Mouse (Mus musculus) layer of hippocampus, adult 2 months (tissue): ENCODE data around the gene Zfp771. TPM values are rescaled to one million over a fixed set of nuclear protein-coding genes. Genes with fewer than 3 reads are reported as not detected.

Experiments used
- DNase-seq, 2 experiments: peaks; one replicate each; pipeline ENCODE4 v3.0.0; 2022; ENCODE audit warnings: low spot score in 2 of 2
- H3K27ac ChIP-seq: fragments of 200-600 bp; 2 replicates; pipeline ENCODE4 v1.8.1; 2022
- H3K4me3 ChIP-seq: fragments of 200-600 bp; 2 replicates; pipeline ENCODE4 v1.8.1; 2022; ENCODE audit warnings: mild to moderate bottlenecking
- CTCF ChIP-seq: fragments of 200-600 bp; conservative IDR thresholded peaks from 2 replicates; pipeline ENCODE4 v1.8.1; 2022; ENCODE audit warnings: antibody characterized with exemption, mild to moderate bottlenecking, moderate library complexity
- total RNA-seq, 2 experiments: library from RNA; stranded (reverse); gene quantifications; 2 replicates each; pipeline ENCODE4 v1.2.3; 2021

Zfp771 gene
- total RNA-seq, 2 experiments from 2014 or later: 68.3 to 69.2 TPM

DNA sequence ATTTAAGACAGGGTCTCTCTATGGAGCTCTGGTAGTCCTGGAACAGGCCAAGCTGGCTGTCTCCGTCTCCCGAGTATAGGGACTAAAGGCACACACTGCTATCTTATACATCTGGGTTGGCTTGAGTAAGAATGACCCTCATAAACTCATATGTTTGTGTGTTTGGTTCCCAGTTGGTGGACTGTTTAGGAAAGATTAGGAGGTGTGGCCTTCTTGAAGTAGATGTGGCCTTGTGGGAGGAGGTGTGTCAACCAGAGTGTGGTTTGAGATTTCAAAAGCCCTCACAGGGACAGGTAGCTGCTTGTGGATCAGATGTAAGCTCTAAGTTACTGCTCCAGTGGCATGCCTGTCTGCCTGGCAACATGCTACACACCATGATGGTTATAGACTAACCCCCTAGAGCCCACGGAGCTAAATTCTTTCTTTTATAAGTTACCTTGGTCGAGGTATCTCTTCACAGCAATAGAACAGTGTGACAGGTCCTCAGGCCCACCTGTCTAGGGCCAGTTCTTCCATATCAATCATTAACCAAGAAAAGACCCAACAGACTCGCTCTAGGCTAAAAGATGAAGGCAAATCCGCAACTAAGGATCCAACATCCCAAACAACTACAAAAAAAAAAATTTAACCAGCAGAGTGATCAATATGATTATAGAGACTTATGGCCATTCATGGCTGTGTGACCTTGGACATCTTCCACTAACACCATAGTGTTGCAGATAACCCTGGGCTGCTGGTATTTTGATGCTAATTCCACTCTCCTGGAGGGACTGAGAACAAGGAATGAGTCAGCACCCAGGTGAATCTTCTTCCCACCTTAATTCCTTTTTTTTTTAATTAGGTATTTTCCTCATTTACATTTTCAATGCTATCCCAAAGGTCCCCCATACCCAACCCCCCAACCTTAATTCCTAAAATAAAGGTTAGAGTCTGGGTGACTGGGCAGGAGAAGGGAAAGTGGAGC lies 20.3 kb upstream of the Zfp771 start:
- H3K4me3 ChIP-seq: no peak overlapping the region
- no peak overlapping the region for H3K27ac ChIP-seq
- TF ChIP-seq CTCF: no peak
- no peak for DNase-seq

DNA sequence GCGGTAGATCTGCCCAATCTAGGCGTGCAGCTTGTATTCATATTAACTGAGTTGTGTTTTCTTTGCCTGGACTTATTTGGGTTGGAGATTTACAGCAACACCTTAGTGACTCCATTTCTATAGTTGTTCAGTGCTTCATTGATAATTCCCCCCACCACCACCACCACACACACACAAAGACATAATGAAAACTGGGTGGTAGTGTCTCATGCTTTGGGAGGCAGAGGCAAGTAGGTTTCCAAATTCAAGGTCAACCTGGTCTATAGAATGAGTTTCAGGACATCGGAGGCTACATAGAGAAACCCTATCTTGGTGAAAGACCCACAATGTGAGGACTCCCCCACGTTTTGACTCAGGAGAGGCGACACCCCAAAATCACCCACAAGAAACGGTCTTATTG lies 19.5 kb upstream of the Zfp771 start:
- TF ChIP-seq CTCF: no peak
- Histone ChIP-seq H3K4me3 (no peak overlapping the region), H3K27ac (no peak overlapping the region)
- DNase-seq: no peak

DNA sequence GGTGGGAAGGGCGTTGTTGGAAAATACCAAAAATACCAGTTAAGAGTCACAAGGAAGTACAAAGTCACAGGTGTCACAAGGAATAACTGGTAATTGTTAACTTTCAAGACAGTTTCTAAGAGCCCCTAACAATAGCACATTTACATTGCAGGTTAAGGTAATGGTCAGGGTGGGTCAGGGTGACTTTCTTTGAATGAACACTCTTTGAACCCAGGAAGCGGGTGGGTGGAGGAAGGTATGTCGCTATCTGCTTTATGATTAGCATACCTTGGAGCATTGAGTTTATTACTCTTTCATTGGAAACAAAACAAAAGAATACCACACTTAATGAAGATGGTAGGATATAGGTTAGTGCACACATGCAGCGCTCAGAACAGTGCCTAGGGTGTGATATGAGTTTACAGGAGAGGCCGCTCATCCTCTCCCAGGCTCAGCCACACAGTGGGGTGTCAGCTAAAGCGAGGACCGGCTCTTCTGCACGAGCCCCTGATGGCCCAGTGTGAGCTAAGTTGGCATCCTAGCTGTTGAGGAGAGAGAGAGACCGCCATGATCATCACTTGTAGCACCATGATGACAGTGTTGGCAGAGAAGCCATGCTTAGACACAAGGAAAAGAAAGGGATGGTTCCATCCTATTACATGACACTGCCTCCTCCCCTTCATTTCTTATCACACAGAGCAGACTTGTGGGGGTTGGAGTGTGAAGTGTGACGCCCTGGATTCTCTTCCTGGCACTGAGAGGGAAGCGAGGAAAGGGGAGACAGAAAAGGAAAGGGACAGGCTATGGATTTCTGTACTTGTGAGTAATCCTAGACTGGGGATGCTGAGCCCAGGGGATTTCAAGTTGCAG lies 18.7 kb upstream of the Zfp771 start:
- Histone ChIP-seq H3K27ac (no peak overlapping the region), H3K4me3 (no peak overlapping the region)
- DNase-seq: no peak
- no peak for TF ChIP-seq CTCF

DNA sequence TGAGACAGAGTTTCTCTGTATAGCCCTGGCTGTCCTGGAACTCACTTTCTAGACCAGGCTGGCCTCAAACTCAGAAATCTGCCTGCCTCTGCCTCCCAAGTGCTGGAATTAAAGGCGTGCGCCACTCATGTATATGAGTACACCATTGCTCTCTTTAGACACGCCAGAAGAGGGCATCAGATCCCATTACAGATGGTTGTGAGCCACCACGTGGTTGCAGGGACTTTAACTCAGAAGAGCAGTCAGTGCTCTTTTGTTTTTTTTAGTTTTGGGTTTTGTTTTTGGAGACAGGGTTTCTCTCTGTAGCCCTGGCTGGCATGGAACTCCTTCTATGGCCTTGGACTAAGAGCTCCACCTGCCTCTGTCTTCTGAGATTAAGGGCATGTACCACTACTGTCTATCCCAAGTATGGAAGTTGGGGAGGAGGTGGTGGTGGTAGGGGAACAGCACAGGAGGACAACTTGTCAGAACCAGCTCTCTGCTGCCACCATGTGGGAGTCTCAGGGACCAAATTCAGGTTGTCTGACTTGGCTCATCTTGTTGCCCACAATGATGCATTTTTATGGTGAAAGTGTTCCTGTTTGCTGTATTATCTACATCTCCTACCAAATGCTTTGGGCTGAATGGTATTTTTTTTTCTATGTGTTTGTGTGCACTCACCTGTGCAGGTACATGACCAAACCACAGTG lies 15.3 kb upstream of the Zfp771 start:
- H3K4me3 ChIP-seq: no peak overlapping the region
- DNase-seq: peak; percentile 81 to 89
- H3K27ac ChIP-seq: 0 out of 2 replicates have a peak overlapping the region, but pooled peaks have one; percentile 11
- peak; percentile 91 for TF ChIP-seq CTCF

DNA sequence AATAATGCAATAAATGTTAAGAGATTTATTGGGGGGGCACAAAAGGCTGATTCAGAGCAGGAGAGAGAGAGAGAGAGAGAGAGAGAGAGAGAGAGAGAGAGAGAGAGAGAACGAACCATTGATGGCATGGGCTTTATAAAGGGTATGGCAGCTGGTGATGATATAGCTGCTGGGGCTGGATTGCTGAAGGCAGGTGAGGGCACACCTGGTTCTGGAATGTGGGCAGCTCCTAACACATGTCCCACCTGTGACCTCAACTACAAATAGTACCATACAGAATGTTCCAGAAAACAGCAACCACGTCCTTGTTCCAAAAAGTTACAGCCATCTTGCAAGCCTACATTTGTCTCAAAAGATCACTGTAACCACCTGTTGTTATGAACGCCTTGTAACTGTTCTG lies 12.7 kb upstream of the Zfp771 start:
- Histone ChIP-seq H3K27ac (peak overlapping the region; percentile 95; the same call in 1 of the 2 replicates), H3K4me3 (peak overlapping the region; percentile 88)
- DNase-seq: no peak
- no peak for TF ChIP-seq CTCF

DNA sequence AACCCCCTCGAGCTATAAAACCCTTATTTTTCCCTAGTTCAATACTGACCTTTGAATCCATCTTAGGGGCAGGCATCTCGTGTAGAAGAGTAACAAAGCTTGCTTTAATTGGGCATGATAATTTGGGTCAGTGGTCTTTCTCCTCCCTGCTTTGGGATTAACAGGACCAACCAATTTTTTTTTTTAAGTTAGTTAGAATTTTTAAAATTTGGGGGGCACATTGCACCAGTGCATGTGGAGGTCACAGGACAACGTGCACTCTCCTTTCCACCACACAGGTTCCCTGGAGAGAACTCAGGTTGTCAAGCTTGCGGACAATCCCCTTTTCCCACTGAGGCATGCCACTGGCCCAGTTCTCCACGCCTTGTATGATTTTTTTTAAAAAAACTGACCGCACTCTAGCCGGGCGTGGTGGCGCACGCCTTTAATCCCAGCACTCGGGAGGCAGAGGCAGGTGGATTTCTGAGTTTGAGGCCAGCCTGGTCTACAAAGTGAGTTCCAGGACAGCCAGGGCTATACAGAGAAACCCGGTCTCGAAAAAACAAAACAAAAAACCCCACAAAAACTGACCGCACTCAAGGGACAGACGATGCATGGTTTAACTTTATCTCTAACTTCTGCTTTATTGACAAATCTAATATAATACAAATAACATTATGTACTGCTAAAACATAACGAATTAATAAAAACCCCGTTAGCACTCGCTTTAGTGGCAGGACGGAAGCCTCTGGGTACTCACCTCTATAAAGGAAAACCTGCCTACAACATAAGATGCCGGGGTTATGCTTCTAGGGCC lies 12.1 kb upstream of the Zfp771 start:
- Histone ChIP-seq H3K27ac (peak overlapping the region; percentile 95), H3K4me3 (peak overlapping the region; percentile 88)
- DNase-seq: no peak
- TF ChIP-seq CTCF: no peak

DNA sequence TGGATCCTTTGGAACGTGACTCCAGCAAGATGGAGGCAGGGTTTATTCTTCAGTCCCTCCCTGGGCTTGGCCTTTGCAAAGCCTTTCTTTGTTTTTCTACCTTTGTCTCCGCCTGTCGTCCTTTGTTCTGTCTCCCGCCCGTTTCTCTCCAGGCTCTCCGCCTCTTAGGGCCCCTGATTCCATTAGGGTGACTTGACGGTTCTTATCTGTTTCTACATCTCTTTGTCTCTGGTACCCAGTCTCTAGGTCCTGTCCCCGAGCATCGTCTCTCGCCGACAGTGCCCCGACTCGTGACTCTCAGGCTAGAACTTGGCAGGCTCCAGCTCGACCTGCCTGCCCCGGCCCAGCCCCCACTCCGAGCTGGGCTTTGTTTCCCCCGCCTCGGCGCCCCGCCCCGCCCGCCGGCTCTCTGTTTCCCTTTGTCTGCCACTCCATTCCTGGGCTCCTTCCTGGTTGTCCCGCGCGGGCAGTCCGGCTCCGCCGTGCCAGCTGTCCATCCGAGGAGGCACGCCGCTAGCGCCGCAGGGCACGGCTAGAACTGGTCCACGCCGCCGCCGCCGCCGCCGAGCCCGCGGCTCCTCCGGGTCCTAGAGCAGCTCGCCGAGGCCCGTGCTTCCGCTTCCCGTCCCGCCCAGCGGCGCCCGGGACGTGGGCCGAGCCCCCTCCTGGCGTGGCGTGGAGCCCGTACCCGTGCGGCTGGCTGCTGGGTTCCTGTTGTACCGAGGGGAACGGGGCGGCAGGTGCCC lies 11.3 kb upstream of the Zfp771 start, which contains the start of the genes Zfp553 and Sept1:
Gene Zfp553, plus strand, starts transcription at position 440 of the 746 bp plus-strand sequence.
Gene Sept1, minus strand, starts transcription at position 509 of the 746 bp plus-strand sequence.
- H3K4me3 ChIP-seq: peak within 1 kb of the TSS; percentile 88
- DNase-seq: peak; percentile 80 to 82
- TF ChIP-seq CTCF: no peak
- peak within 1 kb of the TSS; percentile 95 for H3K27ac ChIP-seq

DNA sequence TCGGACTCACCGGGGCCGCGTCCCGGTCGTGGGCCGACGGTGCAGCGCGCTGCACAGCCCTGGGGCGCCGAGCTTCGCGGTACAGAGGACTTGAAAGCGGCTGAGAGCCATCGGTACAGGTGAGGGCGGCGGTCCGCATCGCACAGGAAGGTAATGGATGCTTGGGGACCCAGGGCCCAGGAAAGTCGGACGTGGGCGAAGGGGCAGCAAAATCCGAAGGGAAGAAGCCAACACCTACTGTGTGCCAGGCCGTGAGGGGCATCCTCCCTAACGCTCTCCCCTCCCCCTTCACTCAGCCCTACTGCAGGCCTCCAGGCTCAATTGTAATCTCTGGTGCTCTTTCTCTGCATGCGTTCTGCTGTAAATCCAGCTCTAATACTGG lies 10.7 kb upstream of the Zfp771 start:
- Histone ChIP-seq H3K27ac (peak overlapping the region; percentile 95), H3K4me3 (peak overlapping the region; percentile 88)
- DNase-seq: no peak
- TF ChIP-seq CTCF: no peak

DNA sequence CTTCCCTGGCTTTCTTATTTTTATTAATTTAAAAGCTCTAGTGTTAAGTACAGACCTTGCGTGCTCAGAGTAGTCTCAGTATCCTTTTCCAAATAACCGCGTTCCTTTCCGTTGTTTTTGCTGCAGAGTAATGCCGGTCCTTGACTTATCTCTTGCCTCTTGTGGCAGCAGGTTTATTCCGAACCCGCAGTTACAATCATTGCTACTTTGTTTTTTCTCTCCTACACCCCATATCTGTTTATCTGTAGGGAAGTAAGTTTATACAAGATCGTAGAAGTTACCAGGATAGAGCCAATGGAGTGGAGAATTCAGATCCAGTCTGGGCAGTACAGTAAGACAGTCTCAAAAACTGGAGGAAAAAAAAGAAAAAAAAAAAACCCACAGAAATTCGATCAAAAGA lies 10.3 kb upstream of the Zfp771 start:
- no peak for TF ChIP-seq CTCF
- Histone ChIP-seq H3K27ac (peak overlapping the region; percentile 95), H3K4me3 (peak overlapping the region; percentile 88)
- no peak for DNase-seq

DNA sequence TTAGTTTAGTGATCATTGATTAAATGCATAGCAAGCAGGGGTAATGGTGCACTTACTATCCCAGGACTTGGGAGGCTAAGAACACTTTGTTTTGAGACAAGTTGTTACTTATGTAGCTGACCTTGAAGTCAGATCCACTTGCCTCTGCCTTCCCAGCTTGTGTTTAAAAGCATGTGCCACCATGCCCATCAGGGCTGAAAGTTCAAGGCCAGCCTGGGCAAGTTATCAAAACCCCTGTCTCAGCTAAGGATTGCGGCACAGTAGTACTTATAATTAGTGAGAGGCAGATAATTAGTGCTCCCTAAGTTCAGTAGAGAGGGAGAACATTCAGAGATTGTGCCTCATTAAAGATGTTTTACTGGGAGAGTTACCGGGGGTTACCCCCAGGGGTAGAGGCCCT lies 9.3 kb upstream of the Zfp771 start:
- Histone ChIP-seq H3K4me3 (no peak overlapping the region), H3K27ac (no peak overlapping the region)
- TF ChIP-seq CTCF: no peak
- no peak for DNase-seq

DNA sequence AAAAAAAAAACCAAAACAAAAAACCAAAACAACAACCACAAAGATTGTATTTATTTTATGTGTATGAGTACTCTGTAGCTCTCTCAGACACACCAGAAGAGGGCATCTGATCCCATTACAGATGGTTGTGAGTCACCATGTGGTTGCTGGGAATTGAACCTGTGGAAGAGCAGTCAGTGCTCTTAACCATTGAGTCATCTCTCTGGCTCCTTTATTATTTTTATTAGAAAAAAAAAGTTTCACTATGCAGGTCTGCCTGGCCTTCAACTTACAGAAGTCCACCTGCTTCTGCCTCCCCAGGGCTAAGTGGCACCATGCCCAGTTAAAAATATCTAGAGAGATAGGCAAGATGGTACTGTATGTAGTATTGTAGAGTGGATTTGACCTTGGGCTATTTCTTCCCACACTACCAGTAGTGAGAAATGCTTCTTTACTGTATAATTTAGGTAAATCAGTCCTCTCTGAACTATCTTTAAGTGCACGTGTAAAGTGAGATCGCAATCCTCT lies 660 bp upstream of the Zfp771 start:
- Histone ChIP-seq H3K27ac (peak overlapping the region; percentile 96), H3K4me3 (peak overlapping the region; percentile 84)
- TF ChIP-seq CTCF: peak; percentile 27; the same call in 1 of the 2 replicates
- DNase-seq: no peak
